In genomic region chr7:102752086-102752485, GRCm38 (mm10) we compare ENCODE assay signal across 16 mouse cellular contexts. TPM values are rescaled to one million over a fixed set of nuclear protein-coding genes. Genes with fewer than 3 reads are reported as not detected.
A peak's percentile ranks its signal among the peaks of the same experiment; 100 is the strongest.
DNase-seq lines count a peak whose midpoint lies in the region; ATAC-seq and TF ChIP-seq lines count a peak whose summit lies in the region.
"Had no signal": no experiment of that assay in that cellular context is flagged by ENCODE, and none has a peak within 500 bp of the region (broad histone marks: within the 10 kb centered on the region; RNA-seq: fewer than 3 reads in every experiment).

No protein-coding gene starts in this region.

- no peak for DNase-seq in heart, postnatal 0 days (ENCODE audit: low spot score)
- DNase-seq in retina, embryonic 14.5 days (ENCODE audit: low spot score) = peak; percentile 10
- DNase-seq in retina, postnatal 1 day = no peak
- peak; percentile 14 for DNase-seq in R1 (ENCODE audit: low read depth, low spot score)
- DNase-seq in stomach, postnatal 0 days (ENCODE audit: low spot score) = no peak
- no peak for DNase-seq in spleen, adult 18-20 months
- DNase-seq: forebrain, postnatal 0 days had no signal

- no peaks in the 10 kb centered on the region for H3K4me1 ChIP-seq in heart, postnatal 0 days (ENCODE audit: control insufficient read depth, insufficient read depth)
- no peaks in the 10 kb centered on the region for H3K4me1 ChIP-seq in heart, embryonic 11.5 days (ENCODE audit: control insufficient read depth, insufficient read depth, low read length)
- no peaks in the 10 kb centered on the region for H3K4me1 ChIP-seq in stomach, postnatal 0 days (replicated peaks; ENCODE audit: control insufficient read depth, insufficient read depth)
- H3K4me1 ChIP-seq: heart, embryonic 12.5 days; hindbrain, embryonic 15.5 days had no signal

- H3K27ac ChIP-seq in heart, postnatal 0 days (ENCODE audit: low read depth) = no peak overlapping the region
- H3K27ac ChIP-seq in heart, embryonic 11.5 days (ENCODE audit: low read depth, low read length) = no peak overlapping the region
- no peak overlapping the region for H3K27ac ChIP-seq in stomach, postnatal 0 days (replicated peaks)
- H3K27ac ChIP-seq: hindbrain, embryonic 15.5 days had no signal

- H3K36me3 ChIP-seq in heart, postnatal 0 days (replicated peaks; ENCODE audit: control insufficient read depth, insufficient read depth, low read length) = no peaks in the 10 kb centered on the region
- H3K36me3 ChIP-seq in heart, embryonic 11.5 days (ENCODE audit: control insufficient read depth, insufficient read depth, low read length) = no peaks in the 10 kb centered on the region
- no peaks in the 10 kb centered on the region for H3K36me3 ChIP-seq in stomach, postnatal 0 days (ENCODE audit: control insufficient read depth, insufficient read depth, low read length)
- H3K36me3 ChIP-seq: heart, embryonic 12.5 days; hindbrain, embryonic 15.5 days had no signal

- H3K4me2 ChIP-seq in heart, postnatal 0 days (ENCODE audit: low read depth, low read length) = no peak overlapping the region
- no peak overlapping the region for H3K4me2 ChIP-seq in heart, embryonic 11.5 days
- H3K4me2 ChIP-seq in stomach, postnatal 0 days (replicated peaks; ENCODE audit: low read depth) = no peak overlapping the region
- H3K4me2 ChIP-seq: heart, embryonic 12.5 days; hindbrain, embryonic 15.5 days had no signal

- peak; percentile 39 for TF ChIP-seq CTCF in heart, postnatal 0 days (IDR thresholded peaks at IDR 0.05; ENCODE audit: low read depth)
- peak; percentile 51 for TF ChIP-seq CTCF in stomach, postnatal 0 days (IDR thresholded peaks at IDR 0.05; ENCODE audit: low read depth)

- H3K9me3 ChIP-seq in heart, postnatal 0 days (replicated peaks; ENCODE audit: control insufficient read depth, low read length) = no peaks in the 10 kb centered on the region
- H3K9me3 ChIP-seq in heart, embryonic 11.5 days (replicated peaks; ENCODE audit: control insufficient read depth, low read length) = no peaks in the 10 kb centered on the region
- H3K9me3 ChIP-seq in stomach, postnatal 0 days (ENCODE audit: control insufficient read depth, low read length) = no peaks in the 10 kb centered on the region
- H3K9me3 ChIP-seq: heart, embryonic 12.5 days; hindbrain, embryonic 15.5 days had no signal

- no peak overlapping the region for H3K9ac ChIP-seq in heart, postnatal 0 days (replicated peaks; ENCODE audit: low read depth, low read length)
- H3K9ac ChIP-seq in heart, embryonic 11.5 days (ENCODE audit: low read depth, low read length) = no peak overlapping the region
- H3K9ac ChIP-seq in stomach, postnatal 0 days (ENCODE audit: low read length) = no peak overlapping the region
- H3K9ac ChIP-seq: forebrain, postnatal 0 days; heart, embryonic 12.5 days; hindbrain, embryonic 15.5 days had no signal

- no peaks in the 10 kb centered on the region for H3K27me3 ChIP-seq in heart, postnatal 0 days (ENCODE audit: control insufficient read depth, insufficient read depth, low read length)
- H3K27me3 ChIP-seq in heart, embryonic 11.5 days (ENCODE audit: control insufficient read depth, insufficient read depth, low read length) = no peaks in the 10 kb centered on the region
- no peaks in the 10 kb centered on the region for H3K27me3 ChIP-seq in stomach, postnatal 0 days (ENCODE audit: control insufficient read depth, insufficient read depth, low read length)
- H3K27me3 ChIP-seq: heart, embryonic 12.5 days; hindbrain, embryonic 15.5 days had no signal

- no peak for TF ChIP-seq EP300 in heart, postnatal 0 days (IDR thresholded peaks at IDR 0.05; ENCODE audit: low read depth)
- no peak for TF ChIP-seq EP300 in stomach, postnatal 0 days (optimal IDR thresholded peaks at IDR 0.05)

- H3K4me3 ChIP-seq in heart, postnatal 0 days (ENCODE audit: low read depth, low read length) = no peak overlapping the region
- no peak overlapping the region for H3K4me3 ChIP-seq in heart, embryonic 11.5 days (ENCODE audit: low read depth, low read length)
- H3K4me3 ChIP-seq in stomach, postnatal 0 days (ENCODE audit: low read depth, low read length) = no peak overlapping the region
- H3K4me3 ChIP-seq: heart, embryonic 12.5 days; hindbrain, embryonic 15.5 days; myocyte had no signal

- 3% methylated on average over 1 of the region's 1 CpGs for WGBS in heart, postnatal 0 days
- WGBS in heart, embryonic 11.5 days (ENCODE audit: insufficient replicate concordance) = 6% methylated on average over 1 of the region's 1 CpGs
- WGBS in stomach, postnatal 0 days = 10% methylated on average over 1 of the region's 1 CpGs

- no peak for ATAC-seq in heart, postnatal 0 days (ENCODE audit: insufficient read depth, low read depth)
- no peak for ATAC-seq in heart, embryonic 11.5 days (replicated peaks; ENCODE audit: insufficient number of reproducible peaks, low FRiP score, low TSS enrichment)
- no peak for ATAC-seq in stomach, postnatal 0 days (ENCODE audit: low FRiP score, low TSS enrichment)
- ATAC-seq: forebrain, postnatal 0 days had no signal

RNA-seq across cellular contexts. Expression of gene Olfr560, which starts 7.1 kb away (rescaled TPM):
- not detected in 2 replicates for total RNA-seq in heart, postnatal 0 days (2014; rRNA removed; ENCODE audit: low replicate concordance)
- not detected in 2 replicates for polyA plus RNA-seq in heart, postnatal 0 days (2015; fragmentation: Nextera tagmentation; extraction: Ambion mirVana)
- not detected in 2 replicates for polyA plus RNA-seq in heart, embryonic 11.5 days (2014; fragmentation: Nextera tagmentation; extraction: Ambion mirVana)
- not detected in 2 replicates for polyA plus RNA-seq in stomach, postnatal 0 days (2015; fragmentation: Nextera tagmentation; extraction: Ambion mirVana)
- total RNA-seq: forebrain, postnatal 0 days; layer of hippocampus, adult 8-10 months had no signal
- polyA plus RNA-seq: embryonic facial prominence, embryonic 14.5 days; forebrain, postnatal 0 days; heart, embryonic 12.5 days; hindbrain, embryonic 15.5 days; limb, embryonic 11.5 days; lung, embryonic 16.5 days; myocyte; stomach, embryonic 16.5 days had no signal

RNA-seq across cellular contexts. Expression of gene Olfr78, which starts 7.2 kb away (rescaled TPM):
- 1.0 and 4.1 TPM in 2 replicates for total RNA-seq in heart, postnatal 0 days (2014; rRNA removed; ENCODE audit: low replicate concordance)
- polyA plus RNA-seq in heart, postnatal 0 days (2015; fragmentation: Nextera tagmentation; extraction: Ambion mirVana) = 0.34 and 0.60 TPM in 2 replicates
- polyA plus RNA-seq in heart, embryonic 11.5 days (2014; fragmentation: Nextera tagmentation; extraction: Ambion mirVana) = 0.10 TPM in 1 of 2 replicates, not detected in the other
- 0.32 and 0.35 TPM in 2 replicates for polyA plus RNA-seq in stomach, postnatal 0 days (2015; fragmentation: Nextera tagmentation; extraction: Ambion mirVana)
- total RNA-seq: forebrain, postnatal 0 days had no signal
- polyA plus RNA-seq: heart, embryonic 12.5 days; limb, embryonic 11.5 days; myocyte had no signal

RNA-seq across cellular contexts. Expression of gene Olfr561, which starts 18.9 kb away (rescaled TPM):
- total RNA-seq in heart, postnatal 0 days (2014; rRNA removed; ENCODE audit: low replicate concordance) = not detected in 2 replicates
- not detected in 2 replicates for polyA plus RNA-seq in heart, postnatal 0 days (2015; fragmentation: Nextera tagmentation; extraction: Ambion mirVana)
- polyA plus RNA-seq in heart, embryonic 11.5 days (2014; fragmentation: Nextera tagmentation; extraction: Ambion mirVana) = not detected in 2 replicates
- polyA plus RNA-seq in stomach, postnatal 0 days (2015; fragmentation: Nextera tagmentation; extraction: Ambion mirVana) = not detected in 2 replicates
- total RNA-seq: forebrain, postnatal 0 days; layer of hippocampus, adult 8-10 months had no signal
- polyA plus RNA-seq: forebrain, postnatal 0 days; heart, embryonic 12.5 days; hindbrain, embryonic 15.5 days; limb, embryonic 11.5 days; lung, embryonic 16.5 days; myocyte; stomach, embryonic 16.5 days had no signal

RNA-seq across cellular contexts. Expression of gene Olfr559, which starts 24.8 kb away (rescaled TPM):
- not detected in 2 replicates for total RNA-seq in heart, postnatal 0 days (2014; rRNA removed; ENCODE audit: low replicate concordance)
- polyA plus RNA-seq in heart, postnatal 0 days (2015; fragmentation: Nextera tagmentation; extraction: Ambion mirVana) = not detected in 2 replicates
- polyA plus RNA-seq in heart, embryonic 11.5 days (2014; fragmentation: Nextera tagmentation; extraction: Ambion mirVana) = not detected in 2 replicates
- not detected in 2 replicates for polyA plus RNA-seq in stomach, postnatal 0 days (2015; fragmentation: Nextera tagmentation; extraction: Ambion mirVana)
- total RNA-seq: forebrain, postnatal 0 days; layer of hippocampus, adult 8-10 months had no signal
- polyA plus RNA-seq: embryonic facial prominence, embryonic 14.5 days; forebrain, postnatal 0 days; heart, embryonic 12.5 days; hindbrain, embryonic 15.5 days; limb, embryonic 11.5 days; lung, embryonic 16.5 days; myocyte; stomach, embryonic 16.5 days had no signal

RNA-seq across cellular contexts. Expression of gene Olfr33, which starts 33.2 kb away (rescaled TPM):
- not detected in 2 replicates for total RNA-seq in heart, postnatal 0 days (2014; rRNA removed; ENCODE audit: low replicate concordance)
- polyA plus RNA-seq in heart, postnatal 0 days (2015; fragmentation: Nextera tagmentation; extraction: Ambion mirVana) = not detected in 2 replicates
- polyA plus RNA-seq in heart, embryonic 11.5 days (2014; fragmentation: Nextera tagmentation; extraction: Ambion mirVana) = not detected in 2 replicates
- not detected in 2 replicates for polyA plus RNA-seq in stomach, postnatal 0 days (2015; fragmentation: Nextera tagmentation; extraction: Ambion mirVana)
- total RNA-seq: forebrain, postnatal 0 days; layer of hippocampus, adult 8-10 months had no signal
- polyA plus RNA-seq: embryonic facial prominence, embryonic 14.5 days; forebrain, postnatal 0 days; heart, embryonic 12.5 days; hindbrain, embryonic 15.5 days; limb, embryonic 11.5 days; lung, embryonic 16.5 days; myocyte; stomach, embryonic 16.5 days had no signal

Comparison
In these comparisons a context has a peak if more than half of its experiments do, and no peak if none do; other contexts are left out.
1. DNase-seq: peak in retina, embryonic 14.5 days (single experiment) and R1 (single experiment); none in heart, postnatal 0 days (single experiment), retina, postnatal 1 day (single experiment), stomach, postnatal 0 days (single experiment) and spleen, adult 18-20 months (0 of 2).